Mouse (Mus musculus) frontal cortex, postnatal 25 days (tissue): ENCODE measurements around the gene Olfr1288.

Experiments used
- DNase-seq, 2 experiments: peaks; one replicate each; pipeline ENCODE4 v3.0.0; 2022; ENCODE audit warnings: low spot score in 2 of 2

Olfr1288 gene

GRCm38 (mm10) chr2:111473801-111474200 is at the start of gene Olfr1288:
Olfr1288 (plus strand) TSS chr2:111474101.
- DNase-seq, result no peak

DNA sequence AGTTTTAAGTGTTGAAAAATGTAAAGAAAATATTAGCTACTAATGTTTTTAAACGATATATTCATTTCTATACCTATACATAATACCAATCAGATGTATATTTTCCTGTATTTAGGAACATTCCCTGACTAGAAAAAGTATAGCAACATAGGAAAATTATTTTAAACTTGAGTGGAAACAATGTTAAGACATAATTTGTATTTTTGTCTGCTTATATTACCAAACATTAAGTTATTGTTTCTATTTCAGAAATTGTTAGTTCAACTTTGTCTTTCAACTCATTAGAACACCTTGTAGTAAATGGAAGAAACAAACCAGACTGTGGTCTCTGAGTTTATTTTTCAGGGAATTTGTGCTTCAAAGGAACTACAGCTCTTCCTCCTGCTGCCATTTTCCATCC is 25.1 kb upstream of the Olfr1288 start, which contains the start of gene Olfr1287:
Gene Olfr1287 (plus strand): TSS at position 301 of the 400 bp plus-strand sequence.
- no peak for DNase-seq

GRCm38 (mm10) chr2:111480519-111480918 is 6.6 kb downstream of the Olfr1288 start, which contains the start of gene Olfr1289:
Olfr1289 (plus strand) TSS chr2:111480819.
- DNase-seq, result no peak

DNA sequence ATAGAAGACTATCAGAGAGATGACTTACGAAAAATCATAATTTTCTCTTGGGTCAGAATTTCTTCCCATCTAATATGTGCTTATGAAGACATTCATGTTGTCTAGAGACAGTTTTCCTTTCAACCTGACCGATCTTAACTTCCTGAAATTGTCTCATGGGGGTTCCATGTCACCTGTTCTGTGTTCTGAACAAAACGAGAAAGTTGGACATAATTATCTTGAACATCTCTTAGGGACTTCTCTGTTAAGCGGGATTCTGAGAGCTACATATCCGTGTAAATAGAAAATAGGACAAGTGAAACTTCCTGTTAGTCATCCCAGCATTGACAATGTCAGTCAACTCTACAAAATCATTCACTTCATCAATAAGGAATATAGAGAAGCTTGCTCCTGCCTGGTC is 19.8 kb downstream of the Olfr1288 start, which contains the start of gene Olfr1290:
Gene Olfr1290 (minus strand): TSS at position 101 of the 400 bp plus-strand sequence.
- DNase-seq, result no peak

DNA sequence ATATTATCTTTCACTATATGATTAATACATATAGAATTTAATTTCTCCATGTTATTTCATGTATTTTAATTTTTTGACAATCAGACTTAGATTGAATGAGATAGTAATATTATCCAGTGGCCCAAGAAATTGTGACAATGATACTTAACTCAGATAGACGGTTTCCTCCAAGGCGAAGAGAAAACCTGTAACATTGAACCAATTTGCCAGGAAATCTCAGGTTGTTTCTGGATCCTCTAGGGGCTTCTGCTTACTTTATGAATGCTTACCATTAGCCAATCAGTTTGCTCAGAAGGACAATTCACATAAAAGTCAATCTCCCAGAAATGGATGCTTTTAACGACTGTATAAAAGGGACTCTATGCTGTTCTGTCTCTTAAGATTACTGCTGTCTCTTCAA is 23.0 kb downstream of the Olfr1288 start, which contains the start of gene Olfr1291-ps1:
Gene Olfr1291-ps1 (plus strand): TSS at position 301 of the 400 bp plus-strand sequence.
- no peak for DNase-seq

GRCm38 (mm10) chr2:111517451-111517850 is 43.5 kb downstream of the Olfr1288 start:
- DNase-seq, result no peak

GRCm38 (mm10) chr2:111524903-111525302 is 51.0 kb downstream of the Olfr1288 start, which contains the start of gene Olfr1293-ps:
Olfr1293-ps (plus strand) TSS chr2:111525203.
- DNase-seq, result no peak
